Mouse (Mus musculus) left cerebral cortex, adult 11 months (tissue): Measurements from ENCODE around the gene Poc1a.

Experiments used
- DNase-seq: peaks from one replicate; pipeline ENCODE4 v3.0.0; 2022; ENCODE audit warnings: low spot score

Poc1a gene

DNA sequence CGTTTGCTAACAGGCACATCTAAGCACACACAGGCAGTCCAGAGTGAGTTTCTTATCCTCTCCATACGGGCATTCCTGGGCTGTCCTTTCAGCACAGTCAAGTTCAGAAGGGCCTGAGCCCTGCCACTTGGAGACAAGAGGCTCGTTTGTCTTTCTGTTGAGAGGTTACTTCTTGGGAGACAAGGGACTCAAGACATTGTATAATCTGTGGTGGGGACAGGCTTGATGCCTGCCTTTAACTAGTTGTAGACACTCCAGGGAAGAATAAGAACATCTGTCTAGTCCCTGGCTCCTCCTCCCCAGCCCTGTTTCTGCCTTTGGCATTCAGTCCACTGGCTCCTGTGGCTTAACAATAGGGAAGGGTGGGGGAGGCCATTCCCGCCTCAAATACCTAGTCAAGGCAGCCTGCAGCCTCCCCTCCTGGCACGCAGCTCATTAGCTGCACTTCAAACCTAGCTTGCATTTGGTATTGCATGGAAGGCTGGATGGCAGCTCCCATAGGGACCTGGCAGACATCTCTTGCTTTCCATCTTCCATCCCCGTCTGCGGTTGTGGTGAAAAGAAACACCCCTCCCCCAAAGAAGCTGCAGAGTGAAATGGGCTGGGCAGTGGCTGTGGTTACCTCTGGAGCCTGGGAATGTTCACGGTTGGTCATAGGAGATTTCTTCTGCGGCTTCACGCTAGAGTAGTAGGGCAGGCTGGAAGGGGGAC, 57.8 kb downstream of the Poc1a start:
- no peak for DNase-seq

DNA sequence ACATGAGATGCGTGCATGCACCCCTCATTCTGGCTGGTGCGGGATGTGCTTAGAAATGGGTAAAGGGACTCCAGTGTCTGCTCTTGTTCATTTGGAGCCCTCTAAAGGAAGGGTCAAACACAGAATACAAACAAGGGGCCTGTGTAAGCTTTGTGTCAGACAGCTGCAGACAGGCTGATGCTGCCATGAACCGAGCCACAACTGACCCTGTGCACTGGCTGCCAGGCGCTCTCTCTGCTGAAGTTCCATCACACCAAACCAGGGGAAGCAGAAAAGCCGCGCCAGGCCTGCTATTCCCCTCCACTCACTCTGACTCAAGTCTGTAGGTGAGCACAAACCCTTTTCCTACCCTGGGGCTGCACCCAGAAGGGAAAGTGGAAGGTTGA, 58.3 kb downstream of the Poc1a start:
- DNase-seq: no peak

DNA sequence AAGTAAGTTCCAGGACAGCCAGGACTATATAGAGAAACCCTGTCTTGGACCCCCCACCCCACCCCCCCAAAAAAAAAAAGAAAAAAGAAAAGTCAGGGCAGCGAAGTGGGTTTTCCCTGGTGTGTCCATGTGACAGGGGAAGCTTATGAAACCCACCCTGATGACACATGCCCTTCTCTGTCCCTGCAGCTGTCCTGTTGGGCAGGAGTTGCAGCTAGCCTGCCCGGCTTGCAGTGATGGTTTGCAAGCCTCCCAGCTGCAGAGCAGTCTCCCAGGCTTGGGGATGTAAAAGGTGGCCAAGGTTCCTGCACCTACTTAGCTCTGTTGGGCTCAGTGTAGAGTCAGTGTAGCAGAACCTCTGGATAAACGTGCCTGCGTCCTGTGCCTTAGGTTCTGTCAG, 58.9 kb downstream of the Poc1a start:
- no peak for DNase-seq

DNA sequence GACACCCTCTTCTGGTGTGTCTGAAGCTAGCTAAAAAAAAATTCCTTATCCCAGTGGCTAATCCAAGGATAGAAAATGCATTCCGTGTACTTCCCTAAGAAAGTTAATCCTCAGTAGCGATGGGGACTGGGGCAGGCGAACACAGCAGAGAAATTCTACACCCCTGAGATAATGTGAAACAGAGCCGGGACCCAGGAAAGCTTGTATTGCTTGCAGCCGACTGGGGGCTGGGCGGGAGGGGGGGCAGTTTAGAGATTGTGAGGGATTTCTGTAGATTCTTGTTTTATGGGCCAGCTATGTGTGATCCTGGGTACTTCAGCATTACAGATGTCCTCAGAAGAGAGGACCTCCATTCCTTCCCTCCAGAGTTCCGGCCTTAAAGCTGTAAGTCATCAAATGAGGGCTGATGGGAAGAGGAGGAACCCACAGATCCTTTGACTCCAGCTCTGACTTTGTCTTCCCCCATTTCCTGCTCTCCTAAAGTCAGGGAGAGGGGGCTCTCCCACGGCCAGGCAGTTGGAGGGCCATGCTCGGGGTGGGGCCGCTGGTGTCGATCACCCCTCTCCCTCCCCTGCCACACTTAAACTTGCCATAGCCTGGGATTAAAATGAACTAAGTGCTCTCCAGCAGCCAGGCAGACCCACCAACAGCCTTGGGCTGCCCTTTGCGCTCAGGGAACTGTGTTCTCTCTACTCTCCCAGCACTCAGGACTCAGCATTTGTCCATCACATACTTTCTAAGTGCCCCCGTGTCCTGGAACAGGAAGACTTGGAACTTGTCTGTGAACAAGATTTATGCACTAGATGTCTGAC, 59.8 kb downstream of the Poc1a start:
- no peak for DNase-seq

DNA sequence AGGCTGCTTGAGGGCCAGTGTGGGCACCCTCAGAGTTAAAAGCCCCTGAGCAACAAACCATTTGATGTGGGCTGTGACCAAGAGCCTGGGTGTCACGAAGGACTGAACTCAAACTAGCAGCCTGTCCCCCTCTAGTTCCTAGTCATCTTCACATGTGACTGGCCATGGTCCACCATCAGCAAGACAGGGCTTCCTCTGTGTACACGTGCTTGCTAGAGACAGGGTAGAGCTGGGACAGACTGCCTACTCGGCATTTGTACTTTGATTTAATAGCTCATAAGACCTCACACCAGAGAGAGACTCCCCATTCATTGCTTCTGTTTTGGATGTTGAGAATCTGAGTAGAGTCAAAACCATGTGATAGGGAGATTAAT, 60.4 kb downstream of the Poc1a start:
- no peak for DNase-seq

DNA sequence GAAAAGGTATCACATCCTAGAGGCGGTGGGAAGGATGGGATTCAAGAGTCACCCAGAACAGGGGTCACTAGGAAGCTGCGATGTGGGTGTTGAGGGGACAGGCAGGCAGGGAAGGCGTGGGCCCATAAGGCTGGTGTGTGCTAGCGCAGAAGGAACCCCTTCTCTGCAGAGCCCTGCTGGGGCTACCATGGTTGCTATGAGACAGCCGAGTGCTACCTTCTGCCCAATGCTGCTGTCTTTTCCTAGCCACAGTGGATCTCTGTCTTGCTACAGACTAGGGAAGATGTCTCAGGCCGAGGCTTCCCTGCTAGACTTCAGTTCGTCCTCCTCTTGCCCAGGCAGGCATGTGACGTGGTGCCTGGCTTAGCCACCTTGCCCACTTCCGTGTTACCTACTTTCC, 61.7 kb downstream of the Poc1a start:
- no peak for DNase-seq

DNA sequence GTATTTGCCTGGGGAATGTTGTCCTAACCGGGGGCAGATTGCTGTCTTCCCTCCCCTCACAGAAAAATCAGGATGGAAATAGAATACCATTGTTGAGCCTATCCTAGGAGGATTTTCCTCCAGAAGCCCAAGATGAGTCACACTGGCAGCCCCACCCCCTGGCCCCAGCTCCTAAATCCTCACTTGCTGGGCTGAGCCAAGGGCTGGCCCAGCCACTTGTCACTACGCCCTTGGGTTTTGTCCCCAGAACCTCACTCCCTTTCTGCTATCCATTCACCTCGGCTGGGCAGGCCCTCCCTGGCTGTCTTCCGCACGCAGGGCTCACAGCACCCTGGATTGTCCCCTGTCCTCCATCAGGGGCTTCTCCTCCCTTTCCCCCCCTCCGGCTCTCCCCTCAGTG, 64.3 kb downstream of the Poc1a start:
- DNase-seq: no peak

DNA sequence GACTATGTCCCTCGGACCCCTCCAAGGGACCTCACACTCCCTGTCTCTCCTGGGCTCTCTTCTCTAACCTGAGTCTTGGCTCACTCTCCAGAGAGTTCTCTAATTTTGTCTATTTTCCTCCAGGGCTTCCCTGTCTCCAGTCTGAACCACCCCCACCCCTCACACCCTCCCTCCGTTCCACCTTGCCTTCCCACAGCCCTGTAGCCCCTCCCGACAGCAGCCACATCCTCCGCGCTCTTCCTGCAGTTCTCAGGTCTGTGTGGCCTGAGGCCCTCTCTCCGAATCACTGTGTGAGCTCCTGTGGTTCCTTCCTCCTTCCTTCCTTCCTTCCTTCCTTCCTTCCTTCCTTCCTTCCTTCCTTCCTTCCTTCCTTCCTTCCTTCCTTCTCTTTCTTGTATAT, 64.8 kb downstream of the Poc1a start:
- DNase-seq: no peak

DNA sequence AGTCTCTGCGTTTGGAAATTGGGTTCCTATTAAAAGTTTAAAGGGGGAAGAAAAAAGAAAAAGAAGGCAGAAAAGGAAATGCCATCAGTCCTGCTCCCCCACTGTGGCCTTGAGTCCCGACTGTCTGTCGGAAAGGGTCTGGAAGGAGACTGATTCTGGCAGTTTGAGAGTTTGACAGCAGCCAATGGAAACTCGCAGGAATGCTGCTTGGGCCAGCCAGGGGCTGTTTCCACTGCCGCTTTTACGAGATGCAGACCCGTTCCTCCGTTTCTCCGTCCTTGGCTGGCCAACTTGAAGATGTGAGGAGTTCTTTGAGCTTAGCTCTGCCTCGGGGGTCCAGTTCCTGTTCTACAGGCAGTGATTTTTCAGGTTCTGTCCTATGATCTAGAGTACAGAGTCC, 67.4 kb downstream of the Poc1a start:
- no peak for DNase-seq

DNA sequence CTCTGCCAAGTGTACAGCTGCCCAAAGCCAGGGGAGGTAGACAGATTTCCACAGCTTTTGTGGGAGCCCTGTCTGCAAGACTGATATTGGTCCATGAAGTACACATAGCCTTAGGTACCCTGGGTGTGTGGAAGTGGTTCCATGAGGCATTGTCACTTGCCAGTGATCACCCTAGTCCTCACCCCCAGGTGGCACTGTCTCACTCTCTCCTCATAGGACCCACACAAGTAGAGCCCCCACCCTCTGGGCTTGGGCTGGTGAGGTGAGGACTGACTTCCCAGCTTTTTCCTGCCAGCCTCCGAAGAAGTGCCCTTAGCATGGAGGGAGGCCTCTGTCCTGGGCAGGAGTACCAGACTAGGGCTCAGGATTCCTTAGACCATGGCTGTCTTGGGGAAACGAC, 68.2 kb downstream of the Poc1a start:
- DNase-seq: no peak

DNA sequence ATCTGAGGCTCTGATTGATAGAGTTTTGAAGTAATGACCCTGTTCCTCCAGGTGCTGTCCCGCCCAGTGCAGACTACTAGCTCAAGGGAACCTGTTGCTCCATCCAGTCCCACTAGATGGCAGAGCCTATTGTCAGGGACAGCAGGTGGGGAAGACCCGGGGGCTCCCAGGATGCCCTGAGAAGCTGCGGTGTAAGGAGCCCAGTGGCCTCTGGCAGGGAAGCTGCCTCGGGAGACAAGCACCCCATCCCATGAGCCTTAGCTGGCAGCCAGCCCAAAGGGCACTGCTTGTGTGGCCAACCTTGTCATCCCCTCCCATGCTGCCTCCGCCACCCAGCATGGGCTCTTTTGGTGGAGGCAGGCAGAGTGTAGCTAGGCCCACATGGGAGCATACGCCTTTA, 70.3 kb downstream of the Poc1a start:
- DNase-seq: no peak

DNA sequence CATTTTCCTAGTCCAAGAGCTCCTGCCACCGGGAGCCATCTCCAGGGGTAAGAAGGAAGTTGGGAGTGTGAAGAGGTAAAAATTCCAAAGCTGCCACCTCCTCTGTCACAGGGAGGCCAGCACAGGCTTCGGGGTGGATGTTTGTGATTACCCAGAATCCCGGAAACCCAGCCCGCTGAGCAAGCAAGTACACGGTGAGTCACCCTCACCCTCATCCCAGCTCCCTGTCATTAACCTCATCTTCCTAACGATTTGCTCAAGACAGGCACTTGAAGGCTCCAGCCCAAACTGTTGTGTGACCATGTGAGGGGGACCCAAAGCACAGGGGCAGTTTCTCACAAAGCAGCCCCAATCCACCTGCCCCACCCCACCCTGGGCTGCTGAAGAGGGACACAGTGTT, 72.9 kb downstream of the Poc1a start:
- no peak for DNase-seq

DNA sequence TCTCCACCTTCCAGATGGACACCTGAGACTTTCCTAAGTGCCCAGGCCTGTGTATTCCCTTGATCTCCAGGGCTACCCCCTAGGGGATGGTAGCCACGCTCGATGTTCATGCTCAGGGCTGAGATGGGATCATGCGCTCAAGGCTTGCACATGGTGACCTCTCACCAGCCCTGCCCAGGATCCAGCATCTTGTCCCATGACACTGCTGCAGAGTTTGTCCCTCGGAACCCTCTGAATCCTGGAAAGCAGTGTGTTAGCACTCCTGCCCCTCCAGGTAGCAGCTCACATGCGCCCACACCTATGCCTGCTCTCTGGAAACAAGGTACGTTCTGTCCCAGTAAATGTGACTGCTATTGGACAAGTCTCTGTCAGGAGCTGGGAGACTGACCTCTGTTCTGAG, 73.9 kb downstream of the Poc1a start:
- DNase-seq: no peak

DNA sequence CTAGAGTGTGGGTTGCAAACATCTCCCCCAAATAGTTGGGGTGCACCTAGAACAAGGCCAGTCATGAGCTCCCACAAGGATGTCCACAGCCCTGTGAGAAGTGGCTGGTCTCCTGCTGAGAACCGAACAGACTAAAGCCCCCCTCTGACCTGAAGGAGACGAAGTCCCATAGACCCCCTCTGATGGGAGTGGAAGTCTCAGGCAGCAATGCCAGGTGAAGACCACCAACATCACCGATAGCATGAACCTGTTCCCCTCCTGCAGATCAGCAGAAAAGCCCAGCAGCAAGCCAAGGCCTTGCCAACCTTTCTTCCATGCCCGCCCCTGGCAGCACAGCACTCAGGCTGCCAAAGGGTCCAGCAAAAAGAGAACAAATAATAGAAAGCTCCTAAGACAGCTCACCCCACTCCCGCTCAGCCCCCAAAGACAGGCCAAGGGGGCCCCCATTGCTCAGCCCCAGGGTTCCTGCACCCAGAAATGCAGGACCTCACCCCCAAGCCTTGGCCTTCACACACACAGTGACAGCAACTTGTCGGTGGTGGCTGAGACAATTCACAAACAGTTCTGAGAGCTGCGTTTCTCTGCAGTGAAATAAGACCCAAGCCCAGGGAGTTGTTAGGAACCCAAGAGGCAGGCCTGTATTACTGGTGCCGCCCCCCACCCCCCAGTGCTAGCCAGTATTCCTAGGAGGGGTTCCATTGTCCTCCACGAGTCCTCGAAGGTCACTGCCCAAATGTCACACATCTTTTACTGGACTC, 74.5 kb downstream of the Poc1a start:
- DNase-seq: no peak

DNA sequence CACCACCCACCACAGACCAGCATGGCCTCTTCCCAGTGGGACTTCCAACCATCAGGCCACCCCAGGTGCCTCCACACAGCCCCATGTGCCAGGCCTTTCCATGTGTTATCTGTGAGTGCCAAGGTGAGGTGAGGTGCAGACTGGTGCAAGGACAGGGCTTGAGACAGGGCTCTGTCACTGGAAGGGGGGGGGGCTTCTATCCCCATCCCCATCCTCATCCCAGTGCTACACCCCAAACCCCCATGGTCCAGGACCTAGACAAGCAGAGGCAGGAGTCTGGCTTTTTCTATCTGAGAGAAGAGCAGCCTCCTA, 75.1 kb downstream of the Poc1a start:
- no peak for DNase-seq

DNA sequence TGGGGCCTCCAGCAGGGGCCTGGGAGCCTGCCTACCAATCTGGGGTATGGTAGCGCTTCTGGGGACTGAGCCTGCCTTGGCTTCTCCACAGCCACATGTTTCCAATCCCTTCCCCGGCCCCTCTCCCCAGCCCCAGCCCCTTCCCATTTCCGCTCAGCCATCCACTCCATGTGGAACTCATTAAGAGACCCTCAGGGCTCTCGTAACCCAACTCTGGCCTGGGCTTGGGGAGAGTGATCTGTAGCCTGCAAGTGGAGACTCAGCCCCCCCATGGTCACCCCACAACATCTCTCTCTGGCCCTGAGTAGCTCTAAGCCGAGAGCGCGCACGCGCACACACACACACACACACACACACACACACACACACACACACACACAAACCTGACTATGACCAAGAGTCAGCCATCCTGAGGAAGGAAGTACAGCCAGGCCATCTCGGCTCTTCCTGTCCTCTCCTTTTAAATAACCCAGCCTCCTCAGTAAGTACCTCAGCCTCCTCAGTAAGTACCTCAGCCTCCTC, 75.5 kb downstream of the Poc1a start:
- DNase-seq: no peak

DNA sequence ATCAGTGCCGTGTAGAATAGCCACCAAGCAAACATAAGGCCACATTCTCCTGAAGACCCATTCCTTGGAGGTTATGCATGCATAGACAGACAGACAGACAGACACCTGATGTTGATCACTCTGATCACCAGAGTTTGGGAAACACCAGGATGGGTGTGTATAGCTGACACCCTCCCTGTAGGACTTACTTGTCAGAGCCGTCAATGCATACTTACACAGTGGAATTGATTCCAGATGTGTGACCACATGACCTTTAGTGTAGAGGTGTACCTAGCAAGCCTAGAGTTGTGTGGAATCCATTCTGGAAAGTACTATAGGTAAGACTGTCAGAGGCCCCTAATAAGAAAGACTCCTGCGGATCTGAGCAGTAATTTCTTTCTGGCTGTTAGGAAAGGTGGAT, 76.3 kb downstream of the Poc1a start:
- DNase-seq: no peak

DNA sequence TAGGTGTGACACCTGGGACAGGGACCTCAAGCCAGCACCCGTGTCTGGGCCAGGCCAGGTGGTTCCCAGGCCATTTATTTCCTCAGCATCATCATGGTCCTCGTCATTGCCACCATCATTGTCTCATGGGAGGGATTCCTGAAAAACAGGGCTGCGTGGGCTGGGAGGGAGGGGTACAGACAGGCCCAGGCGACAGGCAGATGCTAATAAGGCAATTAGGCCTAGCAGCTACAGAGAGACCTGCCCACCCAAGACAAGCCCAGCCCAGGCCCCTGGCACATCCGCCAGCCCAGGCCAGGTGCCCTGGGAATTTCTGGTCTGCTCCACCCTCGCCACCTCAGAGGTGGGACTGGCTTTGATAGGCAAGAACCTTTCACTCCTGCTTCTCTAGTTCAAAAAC, 78.4 kb downstream of the Poc1a start:
- DNase-seq: no peak

DNA sequence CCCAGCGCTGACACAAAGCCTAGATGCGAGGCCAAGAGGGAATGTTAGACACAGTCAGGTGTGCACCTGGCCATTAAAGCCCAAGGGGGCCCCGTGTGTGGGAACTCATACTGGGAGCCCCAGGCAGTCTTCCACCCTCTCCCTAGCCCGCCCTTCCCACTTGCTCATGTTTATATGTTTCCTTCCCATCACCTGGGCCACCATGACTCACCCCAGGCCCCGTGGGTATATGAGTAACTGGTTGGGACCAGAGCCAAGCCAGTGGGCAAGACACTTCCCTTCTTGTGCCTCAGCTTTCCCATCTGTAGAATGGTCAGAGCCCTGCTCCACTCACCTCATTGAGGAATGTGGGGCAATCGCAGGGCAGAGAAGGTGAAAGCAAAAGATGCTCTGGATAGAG, 80.3 kb downstream of the Poc1a start:
- DNase-seq: no peak

DNA sequence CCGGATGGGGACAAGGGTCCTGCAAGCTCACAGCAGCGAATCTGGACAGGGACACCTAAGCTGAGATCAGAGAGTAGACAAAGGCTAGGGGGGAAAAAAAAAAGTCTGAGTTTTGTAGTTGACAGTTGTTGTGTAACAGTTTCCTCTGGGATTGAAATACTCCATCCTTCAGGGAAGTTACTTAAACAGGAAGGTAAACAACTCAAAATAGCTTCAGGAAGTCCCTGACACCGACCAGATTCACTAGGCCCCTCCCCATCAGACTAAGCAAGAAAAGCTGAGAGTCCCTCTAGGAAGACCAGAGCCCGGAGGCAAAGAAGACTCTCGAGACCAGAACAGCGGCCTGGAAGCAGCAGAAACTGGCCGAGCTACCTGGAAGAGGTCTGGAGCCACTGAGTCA, 84.5 kb downstream of the Poc1a start:
- no peak for DNase-seq

DNA sequence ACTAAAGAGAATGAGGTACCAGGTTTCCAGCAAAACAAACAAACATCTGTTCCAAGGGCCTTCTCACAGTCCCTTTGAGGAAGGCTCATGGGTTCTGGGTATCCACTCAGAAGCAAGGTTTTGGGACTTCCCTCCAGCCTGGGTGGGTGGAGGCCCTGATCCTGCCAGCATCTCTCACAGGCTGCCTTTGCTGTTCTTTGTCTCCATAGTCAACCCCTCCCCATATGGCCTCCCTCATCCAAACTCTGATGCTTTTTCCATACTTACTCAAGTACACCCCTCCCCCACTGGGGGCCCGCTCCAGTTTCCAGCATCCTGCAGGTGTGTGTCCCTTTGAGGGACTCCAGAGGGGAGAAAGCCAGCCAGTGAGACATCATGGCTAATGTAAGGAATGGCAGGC, 85.3 kb downstream of the Poc1a start:
- DNase-seq: no peak

DNA sequence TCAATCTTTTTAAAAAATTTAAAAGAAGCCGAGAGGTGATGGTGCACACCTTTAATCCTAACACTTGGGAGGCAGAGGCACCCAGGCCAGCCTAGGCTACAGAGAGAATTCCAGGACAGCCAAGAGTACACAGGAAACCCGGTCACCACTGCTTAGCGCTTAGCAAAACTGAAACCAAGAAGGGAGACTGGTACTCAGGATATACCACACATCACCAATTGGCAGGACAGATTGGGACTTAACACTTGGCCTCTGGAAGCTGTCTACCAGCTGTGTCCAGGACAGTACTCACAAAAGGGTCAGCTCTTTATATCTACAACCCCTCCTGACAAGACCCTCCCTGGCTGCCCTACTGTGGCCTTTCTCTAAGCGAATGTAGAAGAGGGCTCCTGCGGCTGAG, 86.1 kb downstream of the Poc1a start:
- no peak for DNase-seq

DNA sequence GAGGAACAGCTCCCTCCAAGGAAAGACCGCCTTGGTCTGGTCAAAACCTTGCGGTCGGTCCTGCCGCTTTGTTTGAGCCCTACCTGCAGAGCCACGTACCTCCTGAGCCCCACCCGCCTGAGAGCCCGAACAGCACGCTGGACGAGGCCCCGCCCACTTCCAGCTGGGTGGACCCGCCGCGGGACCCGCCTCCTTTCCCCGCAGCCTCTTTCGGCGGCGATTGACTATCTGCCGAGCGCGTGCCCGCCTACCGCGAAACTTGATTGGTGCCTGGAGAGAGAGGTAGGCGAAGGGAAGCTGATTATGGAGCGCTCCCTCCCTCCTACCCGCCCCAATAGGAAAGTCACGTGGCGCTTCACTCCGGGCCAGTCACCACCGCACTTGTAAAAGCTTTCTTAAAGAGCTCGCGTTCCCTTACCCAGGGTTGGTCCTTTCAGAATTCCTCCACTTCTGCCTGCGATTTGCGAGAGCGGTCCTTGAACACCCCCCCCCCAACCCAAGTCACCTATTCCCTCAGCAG, 86.8 kb downstream of the Poc1a start:
- peak; percentile 97 for DNase-seq
